Mouse (Mus musculus): ENCODE data around the gene Pp2d1. TPM values are rescaled to one million over a fixed set of nuclear protein-coding genes. Genes with fewer than 3 reads are reported as not detected.

The Pp2d1 gene
- polyA plus RNA-seq, 1 experiment from 2014 or later: 0.15 TPM

GRCm38 (mm10) chr17:53557443-53557842, 18.2 kb upstream of the Pp2d1 start:
- Histone ChIP-seq H3K9me3 (replicated peaks) (no peaks in the 10 kb centered on the region), H3K36me3 (no peaks in the 10 kb centered on the region), H3K4me3 (no peak overlapping the region), H3K27ac (replicated peaks) (no peak overlapping the region), H3K4me1 (no peaks in the 10 kb centered on the region), H3K27me3 (ENCODE audit: low read depth, poor library complexity, severe bottlenecking) (no peaks in the 10 kb centered on the region)
- DNase-seq (ENCODE audit: low spot score): no peak
- WGBS: 65% methylated on average over 3 of the region's 3 CpGs

GRCm38 (mm10) chr17:53554813-53555212, 15.6 kb upstream of the Pp2d1 start:
- Histone ChIP-seq H3K9me3 (replicated peaks) (peaks cover 6% of the 10 kb centered on the region; the same call in 1 of the 2 replicates), H3K4me1 (peaks cover 10% of the 10 kb centered on the region), H3K4me3 (no peak overlapping the region), H3K27ac (replicated peaks) (no peak overlapping the region), H3K36me3 (no peaks in the 10 kb centered on the region), H3K27me3 (ENCODE audit: low read depth, poor library complexity, severe bottlenecking) (no peaks in the 10 kb centered on the region)
- no peak for DNase-seq (ENCODE audit: low spot score)
- WGBS: 85% methylated on average over 3 of the region's 3 CpGs

GRCm38 (mm10) chr17:53554088-53554487, 14.8 kb upstream of the Pp2d1 start:
- no peaks in the 10 kb centered on the region for H3K27me3 ChIP-seq (ENCODE audit: low read depth, poor library complexity, severe bottlenecking)
- no peaks in the 10 kb centered on the region for H3K36me3 ChIP-seq
- no peak for DNase-seq (ENCODE audit: low spot score)
- WGBS: 85% methylated on average over 4 of the region's 4 CpGs
- H3K27ac ChIP-seq (replicated peaks): no peak overlapping the region
- no peak overlapping the region for H3K4me3 ChIP-seq
- peaks cover 10% of the 10 kb centered on the region for H3K4me1 ChIP-seq
- peaks cover 9% of the 10 kb centered on the region; the same call in 1 of the 2 replicates for H3K9me3 ChIP-seq (replicated peaks)

GRCm38 (mm10) chr17:53551306-53552299, 12.4 kb upstream of the Pp2d1 start:
- WGBS: 62% methylated on average over 8 of the region's 8 CpGs
- H3K4me3 ChIP-seq: no peak overlapping the region
- no peaks in the 10 kb centered on the region for H3K36me3 ChIP-seq
- H3K4me1 ChIP-seq: peaks cover 10% of the 10 kb centered on the region
- no peak overlapping the region for H3K27ac ChIP-seq (replicated peaks)
- peaks cover 9% of the 10 kb centered on the region; the same call in 1 of the 2 replicates for H3K9me3 ChIP-seq (replicated peaks)
- no peak for DNase-seq (ENCODE audit: low spot score)
- no peaks in the 10 kb centered on the region for H3K27me3 ChIP-seq (ENCODE audit: low read depth, poor library complexity, severe bottlenecking)

GRCm38 (mm10) chr17:53543591-53544324, 4.5 kb upstream of the Pp2d1 start:
- no peak overlapping the region for H3K4me3 ChIP-seq
- no peaks in the 10 kb centered on the region for H3K27me3 ChIP-seq (ENCODE audit: low read depth, poor library complexity, severe bottlenecking)
- H3K27ac ChIP-seq (replicated peaks): no peak overlapping the region
- H3K9me3 ChIP-seq (replicated peaks): no peaks in the 10 kb centered on the region
- H3K36me3 ChIP-seq: no peaks in the 10 kb centered on the region
- WGBS: 84% methylated on average over 9 of the region's 9 CpGs
- DNase-seq (ENCODE audit: low spot score): no peak
- no peaks in the 10 kb centered on the region for H3K4me1 ChIP-seq

- Histone ChIP-seq H3K27ac (replicated peaks) (no peak overlapping the region), H3K36me3 (no peaks in the 10 kb centered on the region), H3K27me3 (ENCODE audit: low read depth, poor library complexity, severe bottlenecking) (no peaks in the 10 kb centered on the region), H3K4me3 (no peak overlapping the region), H3K4me1 (no peaks in the 10 kb centered on the region), H3K9me3 (replicated peaks) (no peaks in the 10 kb centered on the region)
- 94% methylated on average over 4 of the region's 4 CpGs for WGBS
- no peak for DNase-seq (ENCODE audit: low spot score)
These were observed 3.3 kb upstream of the Pp2d1 start for GRCm38 (mm10) chr17:53542536-53542935.

GRCm38 (mm10) chr17:53532425-53532824, 6.8 kb downstream of the Pp2d1 start:
- Histone ChIP-seq H3K27me3 (ENCODE audit: low read depth, poor library complexity, severe bottlenecking) (no peaks in the 10 kb centered on the region), H3K9me3 (replicated peaks) (no peaks in the 10 kb centered on the region), H3K4me1 (no peaks in the 10 kb centered on the region), H3K36me3 (no peaks in the 10 kb centered on the region), H3K27ac (replicated peaks) (no peak overlapping the region), H3K4me3 (no peak overlapping the region)
- WGBS: 89% methylated on average over 2 of the region's 2 CpGs
- no peak for DNase-seq (ENCODE audit: low spot score)

- no peak overlapping the region for H3K27ac ChIP-seq (replicated peaks)
- no peak overlapping the region for H3K4me3 ChIP-seq
- H3K36me3 ChIP-seq: no peaks in the 10 kb centered on the region
- WGBS: 51% methylated on average over 2 of the region's 2 CpGs
- no peaks in the 10 kb centered on the region for H3K4me1 ChIP-seq
- no peak for DNase-seq (ENCODE audit: low spot score)
- no peaks in the 10 kb centered on the region for H3K9me3 ChIP-seq (replicated peaks)
- no peaks in the 10 kb centered on the region for H3K27me3 ChIP-seq (ENCODE audit: low read depth, poor library complexity, severe bottlenecking)
These were observed 8.1 kb downstream of the Pp2d1 start for GRCm38 (mm10) chr17:53531160-53531559.

- no peaks in the 10 kb centered on the region for H3K4me1 ChIP-seq
These were observed 11.2 kb downstream of the Pp2d1 start for GRCm38 (mm10) chr17:53528034-53528433.

GRCm38 (mm10) chr17:53520509-53520908, 18.7 kb downstream of the Pp2d1 start:
- no peak for DNase-seq (ENCODE audit: low spot score)
- Histone ChIP-seq H3K4me1 (no peaks in the 10 kb centered on the region), H3K36me3 (peaks cover 4% of the 10 kb centered on the region; the same call in 1 of the 2 replicates), H3K27me3 (ENCODE audit: low read depth, poor library complexity, severe bottlenecking) (no peaks in the 10 kb centered on the region), H3K4me3 (no peak overlapping the region), H3K27ac (replicated peaks) (no peak overlapping the region), H3K9me3 (replicated peaks) (no peaks in the 10 kb centered on the region)

More at GRCm38 (mm10) chr17:53528034-53528433, 11.2 kb downstream of the Pp2d1 start:
- Histone ChIP-seq H3K4me3 (no peak overlapping the region), H3K27me3 (ENCODE audit: low read depth, poor library complexity, severe bottlenecking) (no peaks in the 10 kb centered on the region), H3K36me3 (no peaks in the 10 kb centered on the region), H3K9me3 (replicated peaks) (no peaks in the 10 kb centered on the region), H3K27ac (replicated peaks) (no peak overlapping the region)
- 99% methylated on average over 2 of the region's 2 CpGs for WGBS
- no peak for DNase-seq (ENCODE audit: low spot score)

GRCm38 (mm10) chr17:53519364-53519763, 19.9 kb downstream of the Pp2d1 start:
- Histone ChIP-seq H3K9me3 (replicated peaks) (no peaks in the 10 kb centered on the region), H3K27ac (replicated peaks) (no peak overlapping the region), H3K4me1 (no peaks in the 10 kb centered on the region), H3K27me3 (ENCODE audit: low read depth, poor library complexity, severe bottlenecking) (no peaks in the 10 kb centered on the region), H3K36me3 (peaks cover 12% of the 10 kb centered on the region; the same call in 1 of the 2 replicates), H3K4me3 (no peak overlapping the region)
- no peak for DNase-seq (ENCODE audit: low spot score)

- Histone ChIP-seq H3K4me1 (no peaks in the 10 kb centered on the region), H3K9me3 (replicated peaks) (no peaks in the 10 kb centered on the region), H3K27me3 (ENCODE audit: low read depth, poor library complexity, severe bottlenecking) (no peaks in the 10 kb centered on the region), H3K36me3 (peaks cover 17% of the 10 kb centered on the region), H3K27ac (replicated peaks) (no peak overlapping the region), H3K4me3 (no peak overlapping the region)
- DNase-seq (ENCODE audit: low spot score): no peak
- WGBS: 92% methylated on average over 2 of the region's 2 CpGs
These were observed 26.8 kb downstream of the Pp2d1 start for GRCm38 (mm10) chr17:53512311-53512951.
